Mouse (Mus musculus) layer of hippocampus, postnatal 10 days (tissue): ENCODE results near the gene Gm13271. TPM values are rescaled to one million over a fixed set of nuclear protein-coding genes. Genes with fewer than 3 reads are reported as not detected.

ENCODE experiments used
- total RNA-seq, 2 experiments: library from RNA; stranded (reverse); gene quantifications; 2 replicates each; pipeline ENCODE4 v1.2.3; 2021

The Gm13271 gene
- total RNA-seq, 2 experiments from 2014 or later = not detected

Other genes starting within 250 kb of the Gm13271 start
- gene Ifnb1, start 232.1 kb upstream of the Gm13271 start, total RNA-seq = not detected
- gene Ifna15, start 196.6 kb upstream of the Gm13271 start, total RNA-seq = not detected
- not detected for gene Ifna14, start 183.1 kb upstream of the Gm13271 start, total RNA-seq
- gene Ifna9, start 162.5 kb upstream of the Gm13271 start, total RNA-seq = not detected
- gene Ifna12, start 151.5 kb upstream of the Gm13271 start, total RNA-seq = not detected
- gene C87499, start 120.5 kb upstream of the Gm13271 start, total RNA-seq = not detected
- not detected for gene Ifna13, start 110.4 kb upstream of the Gm13271 start, total RNA-seq
- gene Ifna16, start 77.9 kb upstream of the Gm13271 start, total RNA-seq = not detected
- not detected for gene Ifna2, start 71.0 kb upstream of the Gm13271 start, total RNA-seq
- gene Ifnab, start 63.5 kb upstream of the Gm13271 start, total RNA-seq = not detected
- 1 to 10 TPM; 1.2 to 1.3 TPM for gene Gm26566, start 33.1 kb upstream of the Gm13271 start, total RNA-seq
- 100 to 1,000 TPM; 102 to 104 TPM for gene Klhl9, start 32.4 kb upstream of the Gm13271 start, total RNA-seq
- gene Gm13283, start 5.3 kb downstream of the Gm13271 start, total RNA-seq = not detected
- not detected for gene Gm13290, start 19.0 kb downstream of the Gm13271 start, total RNA-seq
- gene Gm13289, start 22.1 kb downstream of the Gm13271 start, total RNA-seq = not detected
- gene Gm13272, start 25.0 kb downstream of the Gm13271 start, total RNA-seq = not detected
- gene Ifnz, start 27.3 kb downstream of the Gm13271 start, total RNA-seq = not detected
- not detected for gene Gm13276, start 30.8 kb downstream of the Gm13271 start, total RNA-seq
- gene Gm13277, start 33.8 kb downstream of the Gm13271 start, total RNA-seq = not detected
- gene Gm13278, start 36.7 kb downstream of the Gm13271 start, total RNA-seq = not detected
- not detected for gene Gm13275, start 39.6 kb downstream of the Gm13271 start, total RNA-seq
- gene Gm13279, start 42.5 kb downstream of the Gm13271 start, total RNA-seq = not detected
- gene Gm13285, start 44.8 kb downstream of the Gm13271 start, total RNA-seq = not detected
- gene Gm13287, start 48.4 kb downstream of the Gm13271 start, total RNA-seq = not detected
- gene Gm13288, start 50.7 kb downstream of the Gm13271 start, total RNA-seq = not detected
- gene Ifna7, start 61.4 kb downstream of the Gm13271 start, total RNA-seq = not detected
- gene Ifna11, start 65.1 kb downstream of the Gm13271 start, total RNA-seq = not detected
- not detected for gene Ifna6, start 72.5 kb downstream of the Gm13271 start, total RNA-seq
- gene Ifna5, start 80.7 kb downstream of the Gm13271 start, total RNA-seq = not detected
- not detected for gene Ifna4, start 87.0 kb downstream of the Gm13271 start, total RNA-seq
- not detected for gene Ifna1, start 95.2 kb downstream of the Gm13271 start, total RNA-seq
- gene Ifne, start 125.3 kb downstream of the Gm13271 start, total RNA-seq = not detected